Mouse (Mus musculus) limb, embryonic 14.5 days (tissue): ENCODE measurements around the gene Jpt1. TPM values are rescaled to one million over a fixed set of nuclear protein-coding genes. Genes with fewer than 3 reads are reported as not detected.

Source experiments
- ATAC-seq: fragments of 200-750 bp; cut with Nextera tagmentation; 2 replicates; pipeline ENCODE4 v1.8.0; 2017; ENCODE audit warnings: low read depth, moderate number of reproducible peaks, moderate TSS enrichment; ENCODE audit not compliant: low FRiP score
- DNase-seq: peaks from one replicate; pipeline ENCODE4 v3.0.0-alpha.2; 2015; ENCODE audit warnings: low spot score
- H3K27ac ChIP-seq: fragments of 300-500 bp; sonication (generic); replicated peaks from 2 replicates; pipeline ENCODE4 v1.5.1; 2014; ENCODE audit warnings: low read depth, mild to moderate bottlenecking, low read length, moderate library complexity, mixed read lengths
- H3K27me3 ChIP-seq: fragments of 300-500 bp; sonication (generic); 2 replicates; pipeline ENCODE4 v1.6.1; 2014; ENCODE audit warnings: low read length, mixed read lengths; ENCODE audit not compliant: control insufficient read depth, insufficient read depth
- H3K36me3 ChIP-seq: fragments of 300-500 bp; sonication (generic); 2 replicates; pipeline ENCODE4 v1.6.1; 2014; ENCODE audit warnings: mild to moderate bottlenecking, low read length, moderate library complexity, mixed read lengths; ENCODE audit not compliant: control insufficient read depth, insufficient read depth
- H3K4me1 ChIP-seq: fragments of 300-500 bp; sonication (generic); 2 replicates; pipeline ENCODE4 v1.6.1; 2014; ENCODE audit warnings: antibody characterized with exemption, low read length, mixed read lengths; ENCODE audit not compliant: control insufficient read depth, insufficient read depth
- H3K4me2 ChIP-seq: fragments of 300-500 bp; sonication (generic); replicated peaks from 2 replicates; pipeline ENCODE4 v1.6.1; 2014; ENCODE audit warnings: low read depth, mild to moderate bottlenecking, low read length, moderate library complexity; ENCODE audit not compliant: severe bottlenecking
- H3K4me3 ChIP-seq: fragments of 300-500 bp; sonication (generic); replicated peaks from 2 replicates; pipeline ENCODE4 v1.5.1; 2014; ENCODE audit warnings: low read length
- H3K9ac ChIP-seq: fragments of 300-500 bp; sonication (generic); 2 replicates; pipeline ENCODE4 v1.6.1; 2014; ENCODE audit warnings: mild to moderate bottlenecking, low read depth, low read length, moderate library complexity; ENCODE audit not compliant: severe bottlenecking
- H3K9me3 ChIP-seq: fragments of 300-500 bp; sonication (generic); 2 replicates; pipeline ENCODE4 v1.6.1; 2016; ENCODE audit warnings: low read length; ENCODE audit not compliant: control insufficient read depth
- POLR2A ChIP-seq: fragments of 200-500 bp; IDR thresholded peaks from 2 replicates; pipeline ENCODE4 v1.8.0; 2012; ENCODE audit warnings: inconsistent platforms, mild to moderate bottlenecking, moderate library complexity, borderline replicate concordance; ENCODE audit not compliant: insufficient read depth, insufficient read length; ENCODE audit errors: extremely low read depth
- WGBS: fragments of 180-500 bp; shearing (Covaris S2); extraction: QIAGEN DNeasy Blood & Tissue Kit; methylation state at CpG from one replicate; pipeline ENCODE4 v1.1.7; 2014; 5-methylcytosine and 5-hydroxymethylcytosine counted together
- polyA plus RNA-seq, 2 experiments: library from polyadenylated mRNA; depleted of rRNA in 1 of 2; stranded (reverse) in 1 of 2; unstranded in 1 of 2; fragments of >200 nt; fragmentation: Nextera tagmentation in 1 of 2; extraction: Ambion mirVana in 1 of 2; gene quantifications; 2 replicates each; pipeline versions ENCODE4 v1.2.1 to v1.2.3; 2012 to 2014

The Jpt1 gene
- polyA plus RNA-seq, 2 experiments, result 411 to 541 TPM

DNA sequence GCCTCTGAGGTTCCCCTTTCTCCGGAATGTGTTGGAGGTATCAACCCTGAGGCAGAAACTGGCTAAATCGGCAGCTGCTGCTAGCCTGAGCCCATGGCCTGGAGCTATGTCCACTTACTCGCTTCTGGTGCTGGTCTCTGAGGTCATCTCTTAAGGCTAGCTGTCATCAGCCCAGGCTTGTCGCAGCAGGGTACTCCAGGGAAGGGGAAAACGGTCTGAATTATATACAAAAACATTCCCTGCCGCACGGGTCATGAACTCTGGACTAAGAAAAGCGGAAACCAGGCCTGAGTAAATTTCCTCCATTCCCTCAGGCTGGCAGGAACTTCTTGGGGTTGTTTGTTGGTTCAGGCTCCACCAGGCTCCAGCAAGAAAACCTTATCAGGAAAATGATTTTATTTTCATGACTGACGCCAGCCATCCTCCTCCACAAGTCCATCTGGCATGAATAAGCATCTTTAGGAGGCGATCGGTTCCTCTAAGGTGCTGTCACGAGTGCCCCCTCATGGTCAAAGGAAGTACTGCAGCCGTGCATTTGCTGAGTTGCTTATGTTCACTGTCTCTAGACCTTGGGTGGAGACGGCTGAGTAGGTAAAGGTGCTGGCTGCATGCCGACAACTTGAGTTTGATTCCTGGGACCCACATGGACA lies 40.4 kb downstream of the Jpt1 start:
- Histone ChIP-seq H3K9ac (no peak overlapping the region), H3K4me3 (no peak overlapping the region), H3K27ac (peak overlapping the region; percentile 9; the same call in 1 of the 2 replicates), H3K36me3 (no peaks in the 10 kb centered on the region), H3K4me1 (peaks cover 9% of the 10 kb centered on the region; the same call in 1 of the 2 replicates), H3K4me2 (peak overlapping the region; percentile 13), H3K9me3 (no peaks in the 10 kb centered on the region), H3K27me3 (no peaks in the 10 kb centered on the region)
- no peak for TF ChIP-seq POLR2A
- DNase-seq (peak; percentile 97), ATAC-seq (peak; percentile 39)
- WGBS, result 10% methylated on average over 15 of the region's 15 CpGs

DNA sequence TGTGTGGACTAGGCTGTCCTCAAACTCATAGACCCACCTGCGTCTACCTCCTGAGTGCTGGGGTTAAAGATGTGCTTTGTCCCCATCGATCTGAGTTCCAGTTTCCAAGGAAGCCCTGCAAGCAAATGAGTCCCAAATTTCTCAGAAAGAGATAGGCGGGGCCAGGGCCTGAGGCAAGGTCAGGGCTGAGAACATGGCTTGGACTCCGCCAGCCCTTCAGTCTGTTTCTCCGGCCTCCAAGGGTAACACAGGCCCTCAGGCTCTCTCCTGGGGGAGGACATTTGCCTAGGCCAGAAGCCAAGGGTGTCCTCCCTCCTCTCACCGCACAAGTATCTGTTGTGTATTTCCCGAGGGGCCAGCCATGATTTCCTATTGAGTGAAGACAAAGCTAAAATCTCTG lies 42.0 kb downstream of the Jpt1 start:
- no peaks in the 10 kb centered on the region for H3K36me3 ChIP-seq
- no peak for TF ChIP-seq POLR2A
- ATAC-seq, result no peak
- H3K4me1 ChIP-seq, result peaks cover 9% of the 10 kb centered on the region; the same call in 1 of the 2 replicates
- no peak overlapping the region for H3K9ac ChIP-seq
- no peak for DNase-seq
- no peaks in the 10 kb centered on the region for H3K27me3 ChIP-seq
- 87% methylated on average over 7 of the region's 7 CpGs for WGBS
- no peaks in the 10 kb centered on the region for H3K9me3 ChIP-seq
- H3K4me3 ChIP-seq, result no peak overlapping the region
- no peak overlapping the region for H3K27ac ChIP-seq
- no peak overlapping the region for H3K4me2 ChIP-seq

DNA sequence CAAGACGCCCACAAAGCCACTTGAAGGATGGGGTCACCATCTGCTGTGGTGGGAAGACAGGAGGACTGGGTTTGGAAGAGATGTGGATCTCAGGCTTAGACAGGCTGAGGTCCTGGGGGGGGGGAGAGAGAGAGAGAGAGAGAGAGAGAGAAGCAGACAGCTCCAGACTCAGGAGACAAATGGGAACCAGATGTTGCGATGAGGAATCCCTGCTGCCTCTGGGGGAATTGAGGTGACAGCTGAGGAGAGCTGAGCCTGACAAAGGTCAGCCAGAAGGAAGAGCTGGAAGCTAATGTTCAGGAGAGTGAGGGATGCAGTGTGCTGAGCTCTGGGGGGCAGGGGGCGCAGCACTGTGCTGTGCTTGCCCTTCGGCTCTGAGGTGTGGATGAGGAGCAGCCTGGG lies 47.0 kb downstream of the Jpt1 start:
- Histone ChIP-seq H3K4me3 (no peak overlapping the region), H3K9me3 (no peaks in the 10 kb centered on the region), H3K36me3 (no peaks in the 10 kb centered on the region), H3K9ac (no peak overlapping the region), H3K27me3 (no peaks in the 10 kb centered on the region), H3K4me1 (no peaks in the 10 kb centered on the region), H3K27ac (no peak overlapping the region), H3K4me2 (no peak overlapping the region)
- peak; percentile 64 for DNase-seq
- peak; percentile 70 for ATAC-seq
- WGBS, result 5% methylated on average over 4 of the region's 4 CpGs
- TF ChIP-seq POLR2A, result no peak

GRCm38 (mm10) chr11:115464851-115465250 lies 49.3 kb downstream of the Jpt1 start:
- 87% methylated on average over 8 of the region's 8 CpGs for whole genome bisulfite sequencing
- H3K36me3 ChIP-seq, result no peaks in the 10 kb centered on the region
- no peak for TF ChIP-seq POLR2A

DNA sequence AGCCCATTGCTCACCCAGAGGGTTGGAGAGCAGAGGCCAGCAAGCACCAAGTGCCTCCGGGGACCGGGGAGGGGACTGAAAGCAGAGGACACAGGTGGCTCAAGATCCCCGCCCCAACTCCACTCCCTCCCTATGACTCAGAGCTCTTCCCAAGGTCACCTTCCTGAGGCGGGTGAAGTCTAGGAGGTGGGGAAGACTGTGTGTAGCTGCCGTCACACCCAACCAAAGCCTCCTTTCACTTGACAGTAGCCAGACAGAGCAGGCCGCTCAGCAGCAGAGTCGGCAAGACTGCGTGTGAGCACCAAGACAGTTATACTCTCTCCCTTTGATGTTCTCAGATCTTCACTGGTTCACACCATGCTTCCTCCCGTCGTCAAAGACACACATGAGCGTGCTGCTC lies 50.8 kb downstream of the Jpt1 start:
- no peak for TF ChIP-seq POLR2A
- DNase-seq (no peak), ATAC-seq (no peak)
- H3K27me3 ChIP-seq, result no peaks in the 10 kb centered on the region
- H3K9me3 ChIP-seq, result no peaks in the 10 kb centered on the region
- 51% methylated on average over 11 of the region's 11 CpGs for WGBS
- no peaks in the 10 kb centered on the region for H3K36me3 ChIP-seq
- H3K4me3 ChIP-seq, result no peak overlapping the region
- no peak overlapping the region for H3K27ac ChIP-seq
- H3K4me2 ChIP-seq, result no peak overlapping the region
- H3K4me1 ChIP-seq, result no peaks in the 10 kb centered on the region
- H3K9ac ChIP-seq, result no peak overlapping the region

More at GRCm38 (mm10) chr11:115464851-115465250, 49.3 kb downstream of the Jpt1 start:
- ATAC-seq (no peak), DNase-seq (no peak)
- H3K4me3 ChIP-seq, result no peak overlapping the region
- H3K4me1 ChIP-seq, result no peaks in the 10 kb centered on the region
- no peak overlapping the region for H3K9ac ChIP-seq
- no peaks in the 10 kb centered on the region for H3K27me3 ChIP-seq
- H3K27ac ChIP-seq, result no peak overlapping the region
- H3K9me3 ChIP-seq, result no peaks in the 10 kb centered on the region
- H3K4me2 ChIP-seq, result no peak overlapping the region
